Mouse (Mus musculus) spleen, postnatal 36 days (tissue): ENCODE results near the gene Ildr2.

ENCODE experiments used
- DNase-seq, 2 experiments: peaks; one replicate each; pipeline ENCODE4 v3.0.0; 2022; ENCODE audit warnings: low spot score in 2 of 2, mixed read lengths in 1 of 2

Ildr2 gene

GRCm38 (mm10) chr1:166342060-166342459 is 88.1 kb downstream of the Ildr2 start:
- no peak for DNase-seq

- no peak for DNase-seq
These were observed 88.6 kb downstream of the Ildr2 start for GRCm38 (mm10) chr1:166342539-166342938.

- DNase-seq = no peak
These were observed 89.6 kb downstream of the Ildr2 start for GRCm38 (mm10) chr1:166343586-166343985.

GRCm38 (mm10) chr1:166344300-166345077 is 90.5 kb downstream of the Ildr2 start:
- DNase-seq = no peak

- DNase-seq = peak in 1 of 2 experiments; percentile 10
These were observed 91.7 kb downstream of the Ildr2 start for GRCm38 (mm10) chr1:166345602-166346001.

- no peak for DNase-seq
These were observed 93.0 kb downstream of the Ildr2 start for GRCm38 (mm10) chr1:166346906-166347305.

GRCm38 (mm10) chr1:166349341-166349740 is 95.4 kb downstream of the Ildr2 start:
- no peak for DNase-seq

- DNase-seq = no peak
These were observed 95.8 kb downstream of the Ildr2 start for GRCm38 (mm10) chr1:166349751-166350150.

GRCm38 (mm10) chr1:166360157-166360855 is 106.4 kb downstream of the Ildr2 start:
- DNase-seq = peak; percentile 52 to 66

GRCm38 (mm10) chr1:166360896-166361295 is 107.0 kb downstream of the Ildr2 start:
- no peak for DNase-seq

GRCm38 (mm10) chr1:166361842-166362241 is 107.9 kb downstream of the Ildr2 start:
- DNase-seq = no peak

- DNase-seq = no peak
These were observed 108.7 kb downstream of the Ildr2 start for GRCm38 (mm10) chr1:166362659-166363058.

GRCm38 (mm10) chr1:166363122-166363521 is 109.2 kb downstream of the Ildr2 start:
- no peak for DNase-seq
